Mouse (Mus musculus) kidney, postnatal 4 days (tissue): ENCODE measurements around the gene Zic3.

Source experiments
- DNase-seq, 2 experiments: peaks; one replicate each; pipeline ENCODE4 v3.0.0; 2021; ENCODE audit warnings: mixed read lengths in 2 of 2

Gene Zic3

DNA sequence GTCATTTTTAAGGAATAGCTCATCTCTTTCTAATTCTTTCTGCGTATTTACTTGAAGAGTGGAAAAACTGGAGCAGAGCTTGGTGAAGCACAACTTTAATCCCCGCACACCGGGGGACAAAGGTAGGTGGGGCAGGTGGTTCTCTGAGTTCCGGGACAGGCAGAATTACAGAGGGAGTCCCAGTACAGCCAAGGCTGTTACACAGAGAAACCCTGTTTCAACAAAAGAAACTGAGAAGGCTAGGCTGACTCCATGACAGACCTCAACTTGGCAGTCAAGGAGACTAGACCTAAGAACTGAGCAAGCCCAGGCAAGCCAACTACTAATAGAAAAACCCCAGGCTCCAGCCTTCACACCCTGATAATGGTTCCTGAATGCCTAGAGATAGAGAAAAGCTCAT is 20.0 kb downstream of the Zic3 start:
- DNase-seq, result no peak
